Mouse (Mus musculus) gastrocnemius, postnatal 4 days (tissue): ENCODE measurements around the gene Cd3eap. TPM values are rescaled to one million over a fixed set of nuclear protein-coding genes. Genes with fewer than 3 reads are reported as not detected.

ENCODE experiments used
- DNase-seq, 2 experiments: peaks; one replicate each; pipeline ENCODE4 v3.0.0; 2021 to 2022; ENCODE audit warnings: low spot score in 2 of 2, mixed read lengths in 2 of 2
- total RNA-seq, 2 experiments: library from RNA; stranded (reverse); gene quantifications; 2 replicates each; pipeline ENCODE4 v1.2.3; 2021

Gene Cd3eap
- total RNA-seq, 2 experiments from 2014 or later = 9.7 to 10.8 TPM

DNA sequence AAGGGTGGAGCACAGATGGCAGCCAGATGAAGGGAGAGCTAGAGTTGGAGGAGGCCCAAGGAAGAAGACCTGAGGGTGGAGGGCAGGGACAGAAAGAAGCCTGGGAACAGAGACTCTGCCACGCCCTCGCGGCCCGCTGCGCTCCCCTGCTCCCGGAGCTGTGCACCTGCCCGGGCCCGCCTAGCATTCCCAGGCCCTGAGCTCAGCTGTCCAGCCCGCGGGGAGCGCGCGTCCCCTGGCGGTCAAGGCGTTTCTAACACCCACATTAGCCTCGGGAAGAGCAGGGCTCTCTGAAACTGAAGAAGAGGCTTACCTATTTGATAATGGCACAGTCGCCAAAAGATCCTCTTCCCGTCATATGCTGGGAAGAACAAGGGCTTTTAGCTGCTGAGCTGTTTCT lies 4.6 kb upstream of the Cd3eap start:
- peak; percentile 57 to 66 for DNase-seq

- no peak for DNase-seq
Measured at GRCm38 (mm10) chr7:19362276-19362675, 3.0 kb upstream of the Cd3eap start.

DNA sequence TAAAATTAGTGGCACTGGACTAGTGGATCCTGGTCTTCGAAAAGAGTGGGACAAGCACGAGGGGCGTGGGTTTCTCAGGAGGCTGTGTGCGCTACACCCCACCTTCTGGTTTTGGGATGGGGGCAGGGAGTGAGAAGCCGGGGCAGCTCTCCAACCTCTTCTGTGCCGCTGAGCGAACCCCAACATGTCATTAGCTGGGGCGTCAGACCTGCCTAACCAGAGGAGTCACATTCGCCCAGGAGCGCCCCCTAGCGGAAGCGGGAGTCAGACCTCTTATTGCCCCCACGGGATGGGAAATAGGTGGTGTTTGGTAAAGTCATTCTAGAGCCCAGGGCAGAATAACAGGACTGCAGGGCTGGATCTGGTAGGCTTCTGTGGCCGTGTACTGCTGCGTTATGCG lies 2.4 kb upstream of the Cd3eap start:
- DNase-seq = peak; percentile 53 to 65

DNA sequence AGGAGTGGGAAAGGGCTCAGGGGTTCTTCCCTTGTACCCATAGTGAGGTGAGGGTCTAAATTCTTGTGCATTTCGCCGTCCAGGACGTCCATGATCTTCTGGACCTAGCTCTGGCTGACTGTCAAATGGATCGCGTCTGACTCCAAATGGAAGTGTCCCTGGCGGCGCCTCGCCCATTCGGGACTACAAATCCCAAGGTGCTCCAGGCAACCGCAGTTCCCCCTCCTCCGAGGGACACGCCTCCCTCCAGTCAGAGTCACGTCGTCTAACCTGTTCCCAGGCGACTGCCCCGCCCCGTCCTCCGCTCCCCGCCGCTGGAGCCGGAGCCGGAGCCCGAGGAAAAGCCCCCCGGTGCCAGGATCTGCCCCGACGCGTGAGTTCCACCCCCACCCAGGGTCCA lies 1.7 kb upstream of the Cd3eap start:
- DNase-seq = peak; percentile 66 to 82

DNA sequence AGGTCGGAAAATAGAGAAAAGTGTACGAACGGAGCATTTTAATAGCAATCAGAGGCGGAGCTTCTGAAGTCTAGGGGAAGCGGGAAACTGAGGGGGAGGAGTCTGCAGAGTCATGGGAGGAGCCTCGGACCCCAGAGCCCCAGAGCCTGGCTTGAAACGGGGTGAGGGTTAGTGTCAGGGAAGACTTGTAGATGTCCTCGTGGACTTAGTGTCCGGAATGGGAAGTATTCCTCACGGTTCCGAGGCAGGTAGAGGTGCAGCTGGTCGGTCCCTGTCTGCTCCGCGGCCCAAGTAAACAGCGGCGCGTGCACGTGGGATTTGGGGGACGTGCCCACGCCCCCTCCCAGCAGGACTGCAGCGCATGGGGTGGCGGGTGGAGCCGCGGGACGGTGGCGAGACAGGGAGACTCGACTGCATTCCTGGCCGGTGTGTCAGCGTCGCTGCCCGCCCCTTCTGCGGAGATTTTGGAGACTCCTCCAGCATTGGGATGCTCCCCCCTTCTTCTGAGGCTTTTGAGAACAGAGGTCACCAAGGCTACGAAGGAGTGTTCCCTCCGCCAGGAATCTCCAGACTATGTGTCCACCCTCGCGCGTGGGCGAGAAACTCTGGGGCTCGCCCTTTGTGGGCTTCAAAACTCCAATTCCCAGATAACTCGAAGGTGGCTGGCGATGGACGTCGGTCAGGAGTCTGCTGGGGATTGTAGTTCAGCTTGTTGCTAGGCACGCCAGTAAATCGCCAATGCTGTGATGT lies 784 bp upstream of the Cd3eap start:
- DNase-seq = peak in 1 of 2 experiments; percentile 77

DNA sequence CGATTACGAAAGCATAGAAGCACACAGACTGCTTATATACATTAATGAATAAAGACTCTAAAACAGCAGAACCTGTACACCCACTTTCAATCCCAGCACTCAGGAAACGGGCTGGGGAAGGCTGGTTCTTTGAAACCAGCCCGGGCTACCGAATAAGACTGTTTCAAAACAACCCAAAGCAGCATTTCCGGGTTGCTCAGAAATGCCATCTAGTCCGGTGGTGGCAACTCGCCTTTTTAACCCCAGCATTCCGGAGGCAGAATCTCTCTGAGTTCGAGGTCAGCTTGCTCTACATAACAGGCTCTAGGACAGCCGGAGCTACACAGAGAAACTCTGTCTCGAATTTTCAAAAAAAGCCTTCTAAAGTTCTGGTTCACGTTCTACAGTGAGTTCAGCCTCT lies 649 bp downstream of the Cd3eap start:
- DNase-seq = no peak

DNA sequence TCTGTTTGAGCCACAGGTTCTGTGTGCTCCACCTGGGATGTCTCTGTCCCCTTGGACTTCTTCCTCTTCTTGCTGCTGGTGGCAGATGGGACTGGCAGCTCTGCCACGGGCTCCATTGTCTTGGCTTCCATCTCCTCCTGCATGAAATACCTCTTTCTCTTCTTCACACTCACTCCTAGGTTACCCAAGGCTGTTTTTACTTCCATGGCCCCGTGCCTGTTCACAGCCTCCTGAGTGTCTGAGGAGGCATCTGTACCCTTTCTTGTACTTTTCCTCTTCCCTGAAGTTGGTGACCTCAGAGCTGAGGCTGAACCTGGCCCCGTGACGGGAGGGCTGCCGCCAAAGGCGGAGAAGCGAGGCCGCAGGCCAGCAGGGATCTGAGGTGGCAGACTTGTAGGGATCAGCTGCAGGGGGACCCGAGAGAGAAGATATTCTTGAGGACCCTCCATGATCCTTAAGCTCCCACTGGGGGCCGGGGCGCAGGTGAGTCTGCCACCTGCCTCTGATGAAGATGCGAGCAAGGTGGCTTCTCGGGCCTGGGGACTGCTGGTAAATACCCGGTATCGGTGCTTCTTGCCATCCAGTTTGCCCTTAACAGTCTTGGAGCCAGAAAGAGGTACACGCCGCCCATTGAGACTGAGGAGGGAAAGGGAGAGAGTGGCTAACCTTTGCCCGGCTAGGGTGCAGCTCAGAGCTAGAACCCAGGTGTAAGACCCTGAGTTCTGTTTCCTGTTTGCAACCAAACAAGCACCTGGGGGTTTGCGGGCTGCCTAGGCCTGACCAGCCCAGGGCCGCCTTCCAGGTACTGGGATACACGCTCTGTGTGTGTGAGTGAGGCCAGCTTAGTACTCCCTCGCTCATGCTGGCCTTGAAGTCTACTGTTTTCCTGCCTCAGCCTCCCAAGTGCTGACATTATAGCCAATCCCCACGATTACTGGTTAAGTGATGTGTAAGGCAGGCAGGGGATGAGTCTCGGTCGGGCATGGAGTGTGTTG lies 1.6 kb downstream of the Cd3eap start:
- DNase-seq = no peak

- DNase-seq = no peak
Measured at GRCm38 (mm10) chr7:19356311-19356710, 3.0 kb downstream of the Cd3eap start.

DNA sequence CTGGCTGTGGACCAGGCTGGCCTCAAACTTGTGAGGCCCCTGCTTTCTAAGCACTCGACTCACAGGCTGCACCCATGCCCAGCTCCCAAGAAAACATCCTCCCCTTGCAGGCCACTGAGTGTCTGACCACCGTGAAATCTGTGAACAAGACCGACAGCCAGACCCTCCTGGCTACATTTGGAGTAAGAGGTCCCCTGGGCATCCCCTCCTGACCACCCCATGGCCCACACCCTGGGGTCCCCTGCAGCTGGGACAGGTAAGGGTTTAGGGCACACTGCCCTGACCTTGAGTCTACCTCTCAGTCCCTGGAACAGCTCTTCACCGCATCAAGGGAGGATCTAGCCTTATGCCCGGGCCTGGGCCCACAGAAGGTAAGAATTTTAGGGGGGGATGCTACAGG lies 4.3 kb downstream of the Cd3eap start:
- DNase-seq = no peak

GRCm38 (mm10) chr7:19350221-19350620 lies 9.1 kb downstream of the Cd3eap start:
- DNase-seq = no peak

DNA sequence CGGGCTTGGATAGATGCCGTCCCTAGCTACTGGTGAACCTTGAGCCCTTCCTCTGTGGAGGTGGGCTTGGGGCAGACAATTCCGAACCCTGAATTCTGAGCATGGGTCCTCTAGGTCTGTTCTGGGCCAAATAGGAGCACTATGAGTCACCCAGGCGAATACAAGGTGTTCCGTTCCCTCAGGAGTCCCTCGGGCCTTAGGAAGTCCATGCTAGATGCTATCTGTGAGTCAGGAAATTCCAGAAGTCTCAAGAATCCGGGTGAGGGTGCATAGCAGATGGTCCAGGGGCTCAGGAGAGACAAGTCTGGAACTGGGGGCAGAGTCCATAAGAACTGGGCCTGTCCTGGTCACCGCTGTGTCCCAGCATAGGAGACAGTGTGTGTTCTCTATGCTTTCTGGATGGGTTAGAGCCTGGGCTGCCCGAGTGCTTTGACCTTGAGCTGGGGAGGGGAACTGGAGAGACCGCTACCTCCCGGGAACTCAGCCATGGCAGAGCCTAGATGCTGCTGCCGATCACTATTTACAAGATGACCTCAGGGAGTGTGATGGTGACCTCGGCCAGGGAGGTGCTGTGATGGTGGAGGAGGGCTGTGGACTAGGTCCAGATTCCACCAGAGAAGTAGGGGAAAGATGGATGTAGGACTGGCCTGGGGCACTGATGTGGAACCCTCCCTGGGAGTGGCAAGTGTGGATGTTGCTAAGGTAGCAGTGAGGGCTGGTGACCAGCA lies 9.9 kb downstream of the Cd3eap start:
- DNase-seq = no peak

GRCm38 (mm10) chr7:19344938-19345471 lies 14.3 kb downstream of the Cd3eap start:
- peak; percentile 72 to 89 for DNase-seq

DNA sequence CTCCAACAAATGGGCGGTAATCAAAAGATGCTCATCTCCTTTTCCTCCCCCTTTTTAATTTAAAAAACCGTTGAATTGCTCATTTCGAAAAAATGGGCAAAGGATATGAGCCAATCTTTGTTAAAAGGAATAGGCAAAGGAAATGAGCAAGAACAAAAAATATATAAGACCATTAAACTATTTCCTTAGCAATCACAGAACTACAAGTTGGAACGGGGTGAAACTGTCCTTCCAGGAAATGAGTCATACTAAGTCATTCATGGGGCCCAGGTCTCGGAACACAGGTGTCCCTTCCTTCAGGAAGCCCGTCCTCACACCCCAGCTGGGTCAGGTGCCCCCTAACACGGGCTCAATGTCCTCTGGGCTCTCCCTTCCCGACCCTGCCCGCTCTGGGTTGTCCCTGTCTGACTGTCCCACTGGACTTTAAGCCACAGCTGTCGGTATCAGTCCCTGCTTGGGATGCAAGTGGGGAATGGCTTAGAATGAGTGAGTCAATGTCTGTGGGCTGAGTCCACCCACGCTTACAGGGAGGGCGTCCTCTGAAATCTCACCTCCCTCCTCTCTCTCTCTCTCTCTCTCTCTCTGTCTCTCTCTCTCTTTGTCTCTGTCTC lies 14.9 kb downstream of the Cd3eap start, which contains the start of gene Ercc1:
Gene Ercc1, plus strand, starts transcription at position 542 of the 611 bp plus-strand sequence.
- DNase-seq = no peak

DNA sequence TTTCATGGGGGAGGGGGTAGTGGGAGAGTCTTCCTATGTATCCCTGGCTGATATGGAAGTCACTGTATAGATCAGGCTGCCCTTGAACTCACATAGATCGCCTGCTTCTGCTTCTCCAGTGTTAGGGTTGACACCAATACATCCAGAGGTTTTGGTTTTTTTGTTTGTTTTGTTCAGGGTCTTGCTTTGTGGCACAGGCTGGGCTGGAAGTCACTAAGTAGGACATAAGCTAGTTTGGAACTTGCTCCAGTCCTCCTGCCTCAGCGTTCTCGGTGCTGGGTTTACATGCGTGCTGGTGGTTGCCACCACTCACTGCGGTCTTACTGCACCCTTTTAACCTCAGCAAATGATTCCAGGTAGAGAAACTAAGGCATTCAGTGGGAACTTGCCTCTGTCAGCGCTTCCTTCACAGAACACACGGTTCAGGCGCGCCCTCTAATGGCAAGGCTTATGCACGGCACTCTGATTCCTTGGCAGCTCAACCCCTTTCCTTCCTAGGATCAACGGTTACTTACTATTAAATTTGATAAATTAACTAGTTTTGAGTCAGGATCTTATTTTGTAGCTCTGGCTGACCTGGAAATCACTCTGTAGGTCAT lies 16.0 kb downstream of the Cd3eap start:
- DNase-seq = peak in 1 of 2 experiments; percentile 68

GRCm38 (mm10) chr7:19342481-19343027 lies 16.7 kb downstream of the Cd3eap start:
- DNase-seq = peak; percentile 84

DNA sequence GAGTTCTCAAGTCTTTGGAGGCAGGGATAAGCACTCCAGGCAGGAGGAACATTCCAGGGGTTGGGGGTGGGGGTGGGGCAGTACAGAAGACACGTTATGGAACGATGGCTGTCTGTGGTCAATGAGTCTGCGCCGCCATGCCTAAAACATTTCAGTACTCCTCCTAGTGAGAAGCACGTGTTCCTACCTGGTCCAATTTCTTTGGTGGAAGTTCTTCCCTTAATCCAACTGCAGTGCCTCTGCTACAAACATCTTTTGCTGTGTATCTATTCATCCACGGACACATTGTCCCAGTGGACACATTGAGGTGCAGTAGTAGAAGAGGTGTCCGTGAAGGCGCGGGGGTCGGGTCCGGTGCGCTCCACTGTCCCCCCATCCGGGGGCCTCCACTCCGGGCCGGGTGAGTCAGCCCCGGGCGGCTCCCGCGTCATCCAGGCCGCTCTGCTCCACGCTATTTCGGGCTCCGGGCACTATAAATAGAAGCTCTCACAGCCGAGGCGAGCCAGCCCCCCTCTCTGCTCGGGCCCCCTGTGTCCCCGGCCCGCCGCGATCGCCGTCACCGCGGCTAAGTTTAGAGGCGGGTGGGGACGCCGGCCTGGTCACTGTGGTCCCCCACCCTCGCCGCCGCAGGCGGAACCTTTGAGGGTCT lies 17.4 kb downstream of the Cd3eap start:
- DNase-seq = peak; percentile 40 to 56

- DNase-seq = peak in 1 of 2 experiments; percentile 15
Measured at GRCm38 (mm10) chr7:19341250-19341649, 18.0 kb downstream of the Cd3eap start.

DNA sequence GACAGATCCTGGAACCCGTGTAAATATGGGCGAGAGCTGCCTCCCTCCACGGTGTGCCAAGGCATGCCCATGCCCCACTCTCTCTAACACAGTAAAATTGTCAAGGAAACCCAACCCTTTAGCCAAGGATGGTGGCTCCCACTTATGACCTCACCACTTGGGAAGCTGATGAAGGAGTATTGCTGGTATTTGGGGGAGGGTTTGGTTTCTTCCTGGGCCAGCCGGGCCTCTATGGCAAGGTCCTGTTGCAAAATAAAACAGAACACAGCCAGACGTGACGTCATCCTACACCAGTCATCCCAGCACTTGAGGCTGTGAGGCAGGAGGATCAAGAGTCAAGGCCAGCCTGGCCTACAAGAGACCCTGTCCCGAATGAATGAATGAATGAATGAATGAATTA lies 20.7 kb downstream of the Cd3eap start:
- DNase-seq = no peak

GRCm38 (mm10) chr7:19338060-19338459 lies 21.2 kb downstream of the Cd3eap start:
- DNase-seq = no peak
